Mouse (Mus musculus): ENCODE measurements around the gene Hpgd.

DNA sequence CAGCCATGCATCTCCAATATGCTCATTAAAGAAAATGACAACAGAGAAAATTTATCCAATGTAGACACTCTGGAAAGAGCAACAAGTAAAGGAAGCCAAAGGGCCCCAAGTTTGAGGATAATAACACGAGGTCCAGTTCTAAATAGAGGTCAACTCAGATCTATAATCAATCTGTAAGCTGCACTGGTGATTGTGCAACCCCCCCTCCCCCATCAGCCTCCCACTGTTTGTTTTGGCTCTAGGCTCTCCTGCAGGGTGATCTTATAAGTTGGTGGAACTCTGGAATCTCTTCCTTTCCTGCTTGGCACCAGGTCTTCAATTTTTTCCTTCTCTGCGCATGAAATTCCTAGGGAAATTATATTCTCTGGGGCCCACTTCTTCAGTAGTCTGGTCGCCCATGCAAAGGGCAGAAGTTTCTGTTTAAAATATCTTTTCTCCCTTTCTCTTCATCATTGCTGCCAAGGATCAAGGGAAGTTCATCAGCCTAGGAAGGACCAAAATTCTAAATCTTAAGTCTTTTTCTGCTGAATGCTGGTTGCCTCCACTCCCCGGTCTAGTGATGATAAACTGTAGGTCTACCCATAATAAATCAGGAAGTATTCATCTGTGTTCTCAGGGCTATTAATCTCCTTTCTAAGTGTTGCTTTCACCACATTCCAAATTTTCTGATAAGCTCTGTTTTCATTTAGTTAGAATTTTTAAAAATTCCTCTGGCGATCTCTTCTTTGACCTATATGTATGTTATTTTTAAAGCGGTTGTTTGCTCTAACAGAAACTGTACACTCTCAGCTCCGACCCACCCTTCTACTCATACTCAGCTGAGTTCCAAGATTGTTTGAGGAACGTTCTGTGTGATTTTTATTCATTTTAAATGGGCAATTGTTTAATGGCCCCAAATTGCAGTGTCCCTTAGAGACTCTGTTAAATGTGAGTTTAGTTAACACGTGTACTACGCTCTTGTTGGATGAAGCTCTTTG lies 24.4 kb upstream of the Hpgd start:
- TF ChIP-seq CTCF (conservative IDR thresholded peaks at IDR 0.05 in 1 of 2, IDR thresholded peaks at IDR 0.05 in 1 of 2; ENCODE audit: low read depth in 2 of 2, low read length in 2 of 2) (no peak), ZKSCAN1 (IDR thresholded peaks at IDR 0.05; ENCODE audit: borderline replicate concordance, low read depth, low read length) (no peak), TBP (conservative IDR thresholded peaks at IDR 0.05; ENCODE audit: low read depth, low read length) (no peak), ZMIZ1 (IDR thresholded peaks at IDR 0.05; ENCODE audit: low read depth, low read length) (no peak), RAD21 (IDR thresholded peaks at IDR 0.05; ENCODE audit: low read depth, low read length) (no peak), BHLHE40 (IDR thresholded peaks at IDR 0.05; ENCODE audit: low read depth, low read length) (no peak), USF1 (IDR thresholded peaks at IDR 0.05; ENCODE audit: low read depth, low read length) (no peak), MAFK (IDR thresholded peaks at IDR 0.05; ENCODE audit: insufficient replicate concordance, low read length) (no peak)

Data from CH12.LX (cell line).